Mouse (Mus musculus) testis, adult 2 months (tissue): ENCODE data around the gene Cdc45.

Experiments
- CTCF ChIP-seq: fragments of 200-500 bp; IDR thresholded peaks from 2 replicates; pipeline ENCODE4 v1.5.1; 2012; ENCODE audit warnings: low read depth, mild to moderate bottlenecking, inconsistent platforms, low read length, moderate library complexity; ENCODE audit not compliant: control insufficient read depth, insufficient read depth, insufficient replicate concordance
- POLR2A ChIP-seq: fragments of 200-500 bp; IDR thresholded peaks from 2 replicates; pipeline ENCODE4 v1.6.1; 2012; ENCODE audit warnings: low read depth, mild to moderate bottlenecking, inconsistent platforms, low read length, moderate library complexity; ENCODE audit not compliant: control insufficient read depth

GRCm38 (mm10) chr16:18812385-18812910, 661 bp upstream of the Cdc45 start:
- TF ChIP-seq CTCF: no peak
- TF ChIP-seq POLR2A: no peak; the same call in 1 of the 2 replicates
